Mouse (Mus musculus): ENCODE results near the gene Tyms. TPM values are rescaled to one million over a fixed set of nuclear protein-coding genes. Genes with fewer than 3 reads are reported as not detected.

Gene Tyms
- polyA plus RNA-seq, 1 experiment from 2014 or later, result 84.8 TPM

GRCm38 (mm10) chr5:30111126-30111525, 37.7 kb upstream of the Tyms start:
- no peak for ATAC-seq (replicated peaks; ENCODE audit: insufficient number of reproducible peaks, insufficient read depth, low FRiP score, low read depth)
- WGBS, result 3% methylated on average over 18 of the region's 18 CpGs

GRCm38 (mm10) chr5:30110371-30111060, 37.1 kb upstream of the Tyms start:
- H3K27me3 ChIP-seq, result peaks cover 91% of the 10 kb centered on the region
- no peak overlapping the region for H3K27ac ChIP-seq
- 0 out of 2 replicates have a peak overlapping the region, but pooled peaks have one; percentile 21 for H3K9ac ChIP-seq
- ATAC-seq (replicated peaks; ENCODE audit: insufficient number of reproducible peaks, insufficient read depth, low FRiP score, low read depth), result no peak
- no peaks in the 10 kb centered on the region for H3K9me3 ChIP-seq (replicated peaks)
- H3K4me1 ChIP-seq (replicated peaks), result peaks cover 37% of the 10 kb centered on the region
- peak overlapping the region; percentile 59 for H3K4me2 ChIP-seq
- no peaks in the 10 kb centered on the region for H3K36me3 ChIP-seq
- 18% methylated on average over 22 of the region's 22 CpGs for WGBS
- H3K4me3 ChIP-seq, result peak overlapping the region; percentile 30

More at GRCm38 (mm10) chr5:30111126-30111525, 37.7 kb upstream of the Tyms start:
- Histone ChIP-seq H3K4me3 (peak overlapping the region; percentile 30), H3K4me1 (replicated peaks) (peaks cover 31% of the 10 kb centered on the region), H3K9ac (peak overlapping the region; percentile 21; the same call in 1 of the 2 replicates), H3K9me3 (replicated peaks) (no peaks in the 10 kb centered on the region), H3K36me3 (no peaks in the 10 kb centered on the region), H3K4me2 (peak overlapping the region; percentile 59), H3K27ac (no peak overlapping the region), H3K27me3 (peaks cover 91% of the 10 kb centered on the region)

- WGBS, result 57% methylated on average over 2 of the region's 2 CpGs
- peaks cover 96% of the 10 kb centered on the region for H3K27me3 ChIP-seq
- H3K9me3 ChIP-seq (replicated peaks), result no peaks in the 10 kb centered on the region
- no peak overlapping the region for H3K9ac ChIP-seq
- ATAC-seq (replicated peaks; ENCODE audit: insufficient number of reproducible peaks, insufficient read depth, low FRiP score, low read depth), result no peak
- no peak overlapping the region for H3K4me2 ChIP-seq
- peaks cover 42% of the 10 kb centered on the region for H3K4me1 ChIP-seq (replicated peaks)
- no peaks in the 10 kb centered on the region for H3K36me3 ChIP-seq
- no peak overlapping the region for H3K4me3 ChIP-seq
- H3K27ac ChIP-seq, result no peak overlapping the region
Observed at GRCm38 (mm10) chr5:30109899-30110298, 36.5 kb upstream of the Tyms start.

DNA sequence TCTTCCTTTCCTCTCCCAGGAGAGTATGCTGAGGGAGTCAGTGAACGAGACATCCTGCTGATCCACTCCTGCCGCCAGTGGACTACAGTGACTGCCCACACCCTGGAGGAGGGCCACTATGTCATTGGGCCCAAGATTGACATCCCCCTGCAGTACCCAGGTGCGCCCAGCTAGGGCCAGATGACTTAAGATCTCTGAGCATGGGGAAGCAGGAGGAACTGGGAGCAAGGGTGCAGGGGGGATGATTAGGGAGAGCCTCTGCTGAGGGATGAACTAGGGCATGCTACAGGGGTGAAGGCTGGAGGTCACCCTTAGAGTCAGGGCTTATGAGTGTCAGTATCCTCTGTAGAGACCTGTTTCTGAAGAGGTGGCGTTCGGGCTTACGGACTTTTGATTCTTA, 34.8 kb upstream of the Tyms start:
- ATAC-seq (replicated peaks; ENCODE audit: insufficient number of reproducible peaks, insufficient read depth, low FRiP score, low read depth), result no peak
- no peak overlapping the region for H3K9ac ChIP-seq
- H3K4me3 ChIP-seq, result no peak overlapping the region
- H3K4me1 ChIP-seq (replicated peaks), result peaks cover 31% of the 10 kb centered on the region
- WGBS, result 75% methylated on average over 6 of the region's 6 CpGs
- H3K9me3 ChIP-seq (replicated peaks), result no peaks in the 10 kb centered on the region
- no peaks in the 10 kb centered on the region for H3K36me3 ChIP-seq
- peaks cover 97% of the 10 kb centered on the region for H3K27me3 ChIP-seq
- no peak overlapping the region for H3K27ac ChIP-seq
- H3K4me2 ChIP-seq, result no peak overlapping the region

DNA sequence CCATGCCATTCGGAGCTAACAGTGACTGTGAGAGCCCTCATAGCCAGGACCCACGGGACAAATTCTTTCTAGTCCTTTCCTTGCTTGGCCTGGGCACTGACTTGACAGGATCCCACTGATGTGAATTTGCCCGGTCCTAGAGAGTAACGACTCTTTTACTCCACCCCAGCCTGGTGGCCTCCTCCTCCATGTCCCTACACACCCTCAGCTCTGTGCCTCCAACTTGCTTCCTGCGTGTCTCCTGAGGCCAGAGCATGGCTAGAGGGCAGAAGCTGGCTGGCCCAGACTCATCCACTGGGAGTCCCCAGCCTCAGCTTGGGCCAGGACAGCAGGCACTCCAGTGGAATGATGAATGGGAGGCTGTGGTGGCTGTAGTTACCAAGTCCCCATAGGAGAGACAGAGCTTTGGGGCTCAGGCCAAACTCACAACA, 34.2 kb upstream of the Tyms start:
- Histone ChIP-seq H3K36me3 (no peaks in the 10 kb centered on the region), H3K27me3 (peaks cover 98% of the 10 kb centered on the region), H3K9ac (no peak overlapping the region), H3K9me3 (replicated peaks) (no peaks in the 10 kb centered on the region), H3K4me1 (replicated peaks) (peaks cover 31% of the 10 kb centered on the region), H3K4me3 (no peak overlapping the region), H3K4me2 (no peak overlapping the region), H3K27ac (no peak overlapping the region)
- no peak for ATAC-seq (replicated peaks; ENCODE audit: insufficient number of reproducible peaks, insufficient read depth, low FRiP score, low read depth)
- 20% methylated on average over 5 of the region's 5 CpGs for WGBS

DNA sequence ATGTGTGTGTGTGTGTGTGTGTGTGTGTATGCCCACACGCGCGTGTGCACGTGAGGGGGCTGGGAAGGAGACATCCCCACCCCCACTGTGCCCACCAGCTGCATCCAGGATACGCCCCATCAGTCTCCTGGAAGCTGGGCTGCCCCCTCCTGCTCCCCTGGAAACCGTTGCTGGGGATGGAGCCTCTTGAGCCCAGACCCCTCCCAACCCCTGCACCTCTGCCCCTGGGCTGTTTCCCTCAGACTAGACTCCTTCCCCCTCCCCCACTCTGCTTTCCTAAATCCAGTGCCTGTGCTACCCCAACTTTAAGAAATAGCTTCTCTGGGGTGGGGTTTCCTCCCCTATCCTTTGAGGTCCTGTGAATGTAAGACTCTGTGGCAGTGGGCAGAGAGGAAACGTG, 33.8 kb upstream of the Tyms start:
- Histone ChIP-seq H3K27ac (no peak overlapping the region), H3K9ac (no peak overlapping the region), H3K4me1 (replicated peaks) (peaks cover 31% of the 10 kb centered on the region), H3K9me3 (replicated peaks) (no peaks in the 10 kb centered on the region), H3K4me3 (no peak overlapping the region), H3K36me3 (no peaks in the 10 kb centered on the region), H3K4me2 (no peak overlapping the region), H3K27me3 (peaks cover 97% of the 10 kb centered on the region)
- 20% methylated on average over 7 of the region's 7 CpGs for WGBS
- ATAC-seq (replicated peaks; ENCODE audit: insufficient number of reproducible peaks, insufficient read depth, low FRiP score, low read depth), result no peak

DNA sequence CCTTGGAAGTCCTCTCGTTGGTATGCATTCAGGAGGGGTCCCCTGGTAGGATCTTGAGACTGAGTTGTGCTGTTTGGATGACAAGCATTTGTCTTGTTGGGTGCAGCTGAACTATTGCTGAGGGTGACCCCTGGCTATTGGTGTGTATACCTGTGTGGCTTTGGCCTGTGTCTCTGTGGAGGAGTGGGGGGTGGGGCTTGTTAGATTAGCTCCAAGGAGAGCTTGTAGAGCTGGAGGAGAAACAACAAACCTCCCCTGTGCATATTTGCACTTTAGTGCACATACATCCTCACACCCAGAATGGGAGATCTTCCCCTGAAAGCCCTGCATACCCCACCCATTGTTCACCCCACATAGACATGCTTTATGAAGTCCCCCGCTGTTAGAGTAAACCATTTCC, 33.3 kb upstream of the Tyms start:
- ATAC-seq (replicated peaks; ENCODE audit: insufficient number of reproducible peaks, insufficient read depth, low FRiP score, low read depth), result no peak
- Histone ChIP-seq H3K27me3 (peaks cover 93% of the 10 kb centered on the region), H3K9ac (no peak overlapping the region), H3K4me1 (replicated peaks) (peaks cover 31% of the 10 kb centered on the region), H3K4me2 (no peak overlapping the region), H3K36me3 (no peaks in the 10 kb centered on the region), H3K4me3 (no peak overlapping the region), H3K27ac (no peak overlapping the region), H3K9me3 (replicated peaks) (no peaks in the 10 kb centered on the region)
- 28% methylated on average over 2 of the region's 2 CpGs for WGBS

DNA sequence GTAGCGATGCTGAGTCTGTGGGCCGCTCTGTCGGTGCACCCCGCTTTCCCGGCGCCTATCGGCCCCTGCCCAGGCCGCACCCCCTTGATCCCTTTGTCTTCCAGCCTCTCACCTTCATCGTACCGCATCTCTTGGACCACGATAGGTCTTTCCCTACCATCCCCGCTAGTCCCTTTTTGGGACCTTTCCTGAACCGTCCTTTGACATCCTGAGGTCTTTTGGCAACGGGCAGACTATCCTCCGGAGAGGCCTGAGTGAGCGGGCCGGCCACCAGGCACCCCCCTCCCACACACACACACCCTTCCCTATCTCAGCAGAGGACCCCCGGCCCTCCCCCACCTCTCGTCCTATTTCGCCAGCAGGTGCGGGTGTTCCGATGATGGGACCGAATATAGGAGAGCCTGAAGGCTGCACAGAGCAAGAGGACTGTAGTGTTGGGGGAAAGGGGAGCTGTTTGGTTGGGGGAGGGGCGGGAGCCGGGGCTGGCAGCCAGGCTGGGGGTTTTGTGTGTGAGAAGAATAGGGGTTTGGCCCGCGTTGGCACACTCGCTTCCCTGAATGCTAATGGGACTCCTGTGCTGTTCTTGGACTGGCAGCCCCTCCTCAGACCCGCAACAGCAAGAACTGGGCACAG, 32.4 kb upstream of the Tyms start, which contains the start of gene 3110082J24Rik:
Gene 3110082J24Rik, minus strand, starts transcription at position 419 of the 633 bp plus-strand sequence.
- Histone ChIP-seq H3K27ac (no peak within 1 kb of the TSS), H3K9ac (peak within 1 kb of the TSS; percentile 28; the same call in 1 of the 2 replicates), H3K4me1 (replicated peaks) (peaks cover 22% of the 10 kb centered on the region), H3K9me3 (replicated peaks) (no peaks in the 10 kb centered on the region), H3K4me2 (peak within 1 kb of the TSS; percentile 92), H3K4me3 (peak within 1 kb of the TSS; percentile 55), H3K27me3 (peaks cover 84% of the 10 kb centered on the region), H3K36me3 (no peaks in the 10 kb centered on the region)
- no peak for ATAC-seq (replicated peaks; ENCODE audit: insufficient number of reproducible peaks, insufficient read depth, low FRiP score, low read depth)
- 4% methylated on average over 29 of the region's 29 CpGs for WGBS

DNA sequence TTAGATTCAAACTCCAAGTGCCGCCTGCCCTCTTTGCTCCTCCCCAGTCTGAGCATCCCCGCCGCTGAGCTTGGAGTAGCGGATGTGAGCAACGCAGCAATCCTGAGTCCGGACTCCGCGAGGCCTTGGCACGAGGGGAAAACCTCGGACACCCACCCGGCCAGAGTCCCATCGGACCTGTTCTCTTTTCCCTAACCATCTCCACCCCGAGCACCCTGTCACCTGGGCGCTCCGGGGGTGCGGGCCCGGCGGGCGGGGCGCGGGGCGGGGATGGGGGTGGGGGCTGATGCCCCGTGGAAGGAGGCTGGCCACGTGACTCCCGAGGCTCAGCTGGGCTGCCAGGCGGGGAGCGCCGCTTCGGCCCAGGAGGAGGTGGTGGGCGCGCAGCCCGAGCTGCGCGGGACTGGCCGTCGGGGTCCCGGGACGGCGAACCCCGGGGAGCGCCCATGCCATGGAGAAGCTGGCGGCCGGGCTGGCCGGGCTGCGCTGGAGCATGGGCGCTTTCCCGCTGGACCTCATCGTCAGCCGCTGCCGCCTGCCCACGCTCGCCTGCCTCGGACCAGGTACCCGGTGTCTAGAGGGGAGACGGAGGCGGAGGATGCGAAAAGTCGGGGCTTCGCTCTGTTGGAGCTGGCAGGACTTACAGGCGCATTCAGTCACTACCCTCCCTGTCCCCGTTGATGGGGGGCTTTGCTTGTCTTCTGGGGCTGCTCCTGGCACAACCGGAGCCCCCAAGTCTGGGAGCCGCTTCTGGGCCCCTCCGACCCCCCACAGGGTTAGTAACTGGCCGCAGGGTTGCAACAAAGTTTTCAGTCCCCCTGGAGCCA, 31.6 kb upstream of the Tyms start, which contains the start of gene Garem2:
Gene Garem2, plus strand, starts transcription at position 321 of the 827 bp plus-strand sequence.
- Histone ChIP-seq H3K9ac (peak within 1 kb of the TSS; percentile 28; the same call in 1 of the 2 replicates), H3K27me3 (peaks cover 78% of the 10 kb centered on the region), H3K4me3 (peak within 1 kb of the TSS; percentile 55), H3K4me1 (replicated peaks) (peaks cover 16% of the 10 kb centered on the region), H3K9me3 (replicated peaks) (no peaks in the 10 kb centered on the region), H3K4me2 (peak within 1 kb of the TSS; percentile 92), H3K27ac (no peak within 1 kb of the TSS), H3K36me3 (no peaks in the 10 kb centered on the region)
- 1% methylated on average over 65 of the region's 65 CpGs for WGBS
- no peak for ATAC-seq (replicated peaks; ENCODE audit: insufficient number of reproducible peaks, insufficient read depth, low FRiP score, low read depth)

- Histone ChIP-seq H3K9ac (no peak overlapping the region), H3K4me2 (peak overlapping the region; percentile 92), H3K9me3 (replicated peaks) (no peaks in the 10 kb centered on the region), H3K4me3 (peak overlapping the region; percentile 55), H3K27me3 (peaks cover 70% of the 10 kb centered on the region), H3K27ac (no peak overlapping the region), H3K36me3 (no peaks in the 10 kb centered on the region), H3K4me1 (replicated peaks) (peaks cover 16% of the 10 kb centered on the region)
- WGBS, result 6% methylated on average over 11 of the region's 12 CpGs
- no peak for ATAC-seq (replicated peaks; ENCODE audit: insufficient number of reproducible peaks, insufficient read depth, low FRiP score, low read depth)
Observed at GRCm38 (mm10) chr5:30104339-30104738, 30.9 kb upstream of the Tyms start.

- Histone ChIP-seq H3K9ac (no peak overlapping the region), H3K27ac (no peak overlapping the region), H3K27me3 (peaks cover 60% of the 10 kb centered on the region), H3K4me2 (no peak overlapping the region), H3K9me3 (replicated peaks) (no peaks in the 10 kb centered on the region), H3K4me3 (no peak overlapping the region), H3K36me3 (no peaks in the 10 kb centered on the region), H3K4me1 (replicated peaks) (peaks cover 16% of the 10 kb centered on the region)
- WGBS, result 90% methylated on average over 3 of the region's 3 CpGs
- ATAC-seq (replicated peaks; ENCODE audit: insufficient number of reproducible peaks, insufficient read depth, low FRiP score, low read depth), result no peak
Observed at GRCm38 (mm10) chr5:30103340-30103739, 29.9 kb upstream of the Tyms start.
